Mouse (Mus musculus): ENCODE measurements at regions not wholly inside any gene's neighbourhood (a gene's known extent, or its start where the extent isn't known, plus 50 kb on each side); places are given as distances from the start of the nearest gene placed in this dataset.

GRCm38 (mm10) chr13:110541288-110542148, 146.7 kb downstream of the Plk2 start:
- ATAC-seq (ENCODE audit: low FRiP score) (no peak), DNase-seq (ENCODE audit: low spot score) (no peak)
- TF ChIP-seq CTCF (IDR thresholded peaks at IDR 0.05) = no peak
- Histone ChIP-seq H3K36me3 (ENCODE audit: insufficient read depth, low read length) (no peaks in the 10 kb centered on the region), H3K9ac (replicated peaks; ENCODE audit: low read length, poor library complexity, severe bottlenecking) (no peak overlapping the region), H3K4me2 (ENCODE audit: low read depth, low read length, poor library complexity, severe bottlenecking) (no peak overlapping the region), H3K9me3 (ENCODE audit: low read length) (no peaks in the 10 kb centered on the region), H3K27me3 (ENCODE audit: insufficient read depth, low read length) (no peaks in the 10 kb centered on the region), H3K4me1 (ENCODE audit: insufficient read depth, low read length) (no peaks in the 10 kb centered on the region; the same call in 1 of the 2 replicates), H3K27ac (ENCODE audit: low read depth, low read length) (no peak overlapping the region), H3K4me3 (ENCODE audit: low read depth, low read length) (no peak overlapping the region)
- 69% methylated on average over 5 of the region's 5 CpGs for WGBS

GRCm38 (mm10) chr13:110542303-110543065, 147.6 kb downstream of the Plk2 start:
- DNase-seq (ENCODE audit: low spot score) (no peak), ATAC-seq (ENCODE audit: low FRiP score) (no peak)
- Histone ChIP-seq H3K4me2 (ENCODE audit: low read depth, low read length, poor library complexity, severe bottlenecking) (no peak overlapping the region), H3K4me3 (ENCODE audit: low read depth, low read length) (no peak overlapping the region), H3K9ac (replicated peaks; ENCODE audit: low read length, poor library complexity, severe bottlenecking) (no peak overlapping the region), H3K9me3 (ENCODE audit: low read length) (no peaks in the 10 kb centered on the region), H3K36me3 (ENCODE audit: insufficient read depth, low read length) (no peaks in the 10 kb centered on the region), H3K4me1 (ENCODE audit: insufficient read depth, low read length) (no peaks in the 10 kb centered on the region; the same call in 1 of the 2 replicates), H3K27me3 (ENCODE audit: insufficient read depth, low read length) (no peaks in the 10 kb centered on the region), H3K27ac (ENCODE audit: low read depth, low read length) (no peak overlapping the region)
- WGBS = 88% methylated on average over 5 of the region's 5 CpGs
- TF ChIP-seq CTCF (IDR thresholded peaks at IDR 0.05) = no peak

DNA sequence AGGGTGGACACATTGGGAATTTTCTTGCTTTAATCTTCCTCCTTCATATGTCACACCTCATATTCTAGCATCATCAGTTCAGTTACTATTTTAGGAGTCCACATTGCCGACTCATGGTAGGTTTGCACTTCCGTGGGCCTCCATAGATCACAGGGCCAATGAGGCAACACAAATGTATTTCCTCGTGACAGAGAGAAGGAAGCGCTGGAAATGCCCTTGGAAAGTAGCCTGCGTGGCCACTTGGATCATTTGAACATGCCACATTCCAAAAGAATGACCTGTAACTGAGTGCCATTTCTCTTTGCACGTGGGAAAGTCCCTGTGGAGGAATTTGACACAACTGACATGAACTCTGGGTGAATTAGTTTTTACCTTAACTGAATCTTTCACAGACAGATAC, 150.6 kb downstream of the Plk2 start:
- Histone ChIP-seq H3K36me3 (ENCODE audit: insufficient read depth, low read length) (no peaks in the 10 kb centered on the region), H3K4me3 (ENCODE audit: low read depth, low read length) (no peak overlapping the region), H3K9ac (replicated peaks; ENCODE audit: low read length, poor library complexity, severe bottlenecking) (no peak overlapping the region), H3K27ac (ENCODE audit: low read depth, low read length) (no peak overlapping the region), H3K27me3 (ENCODE audit: insufficient read depth, low read length) (no peaks in the 10 kb centered on the region), H3K9me3 (ENCODE audit: low read length) (no peaks in the 10 kb centered on the region), H3K4me2 (ENCODE audit: low read depth, low read length, poor library complexity, severe bottlenecking) (no peak overlapping the region), H3K4me1 (ENCODE audit: insufficient read depth, low read length) (no peaks in the 10 kb centered on the region; the same call in 1 of the 2 replicates)
- no peak for ATAC-seq (ENCODE audit: low FRiP score)
- TF ChIP-seq CTCF (IDR thresholded peaks at IDR 0.05) = no peak
- WGBS = 81% methylated on average over 6 of the region's 6 CpGs
- no peak for DNase-seq (ENCODE audit: low spot score)

DNA sequence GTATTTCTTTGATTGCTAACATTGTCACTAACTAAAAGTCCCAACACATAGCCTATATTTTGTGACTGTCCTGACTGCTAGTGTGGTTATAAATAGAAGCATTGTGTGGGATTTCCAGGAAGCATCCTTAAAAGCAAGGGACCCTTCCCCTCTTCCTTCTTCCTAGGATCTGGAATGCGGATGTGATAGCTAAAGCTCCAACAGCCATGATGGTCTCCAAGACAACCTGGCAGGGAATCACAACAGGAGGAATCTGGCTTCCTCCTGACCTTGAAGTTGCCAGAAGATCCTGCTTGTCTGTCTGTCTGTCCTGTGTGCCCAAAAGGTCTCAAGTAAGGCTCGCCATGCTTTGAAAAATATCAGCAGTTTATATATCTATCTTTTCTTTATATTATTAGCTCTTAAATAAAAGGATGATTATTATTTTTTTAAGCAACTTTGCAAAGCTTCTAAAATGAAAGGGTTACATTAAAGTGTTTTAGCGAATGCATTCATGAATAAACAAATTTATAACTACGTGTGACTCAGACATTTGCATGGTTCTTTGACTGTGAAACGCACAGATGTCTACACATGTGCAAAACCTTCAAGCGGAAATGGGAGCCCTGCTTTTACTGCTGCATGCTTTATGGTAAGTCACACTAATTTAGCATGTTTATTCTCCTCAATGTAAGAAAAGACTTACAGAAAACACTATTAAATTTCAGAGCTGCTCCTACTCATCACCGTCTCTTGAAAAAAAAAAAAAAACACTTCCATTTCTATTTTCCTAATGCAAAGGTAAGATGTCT, 160.9 kb downstream of the Plk2 start:
- DNase-seq (ENCODE audit: low spot score) = no peak
- Histone ChIP-seq H3K4me1 (ENCODE audit: insufficient read depth, low read length) (no peaks in the 10 kb centered on the region; the same call in 1 of the 2 replicates), H3K36me3 (ENCODE audit: insufficient read depth, low read length) (no peaks in the 10 kb centered on the region), H3K9me3 (ENCODE audit: low read length) (no peaks in the 10 kb centered on the region), H3K27me3 (ENCODE audit: insufficient read depth, low read length) (no peaks in the 10 kb centered on the region), H3K27ac (ENCODE audit: low read depth, low read length) (no peak overlapping the region), H3K9ac (replicated peaks; ENCODE audit: low read length, poor library complexity, severe bottlenecking) (no peak overlapping the region), H3K4me3 (ENCODE audit: low read depth, low read length) (no peak overlapping the region), H3K4me2 (ENCODE audit: low read depth, low read length, poor library complexity, severe bottlenecking) (no peak overlapping the region)
- TF ChIP-seq CTCF (IDR thresholded peaks at IDR 0.05) = no peak
- ATAC-seq (ENCODE audit: low FRiP score) = no peak
- 75% methylated on average over 7 of the region's 7 CpGs for WGBS

- TF ChIP-seq CTCF (IDR thresholded peaks at IDR 0.05) = no peak
- ATAC-seq (ENCODE audit: low FRiP score) (no peak), DNase-seq (ENCODE audit: low spot score) (no peak)
- H3K4me3 ChIP-seq (ENCODE audit: low read depth, low read length) = no peak overlapping the region
- H3K9me3 ChIP-seq (ENCODE audit: low read length) = no peaks in the 10 kb centered on the region
- H3K9ac ChIP-seq (replicated peaks; ENCODE audit: low read length, poor library complexity, severe bottlenecking) = no peak overlapping the region
- H3K27me3 ChIP-seq (ENCODE audit: insufficient read depth, low read length) = no peaks in the 10 kb centered on the region
- H3K36me3 ChIP-seq (ENCODE audit: insufficient read depth, low read length) = no peaks in the 10 kb centered on the region
- H3K4me2 ChIP-seq (ENCODE audit: low read depth, low read length, poor library complexity, severe bottlenecking) = no peak overlapping the region
- H3K4me1 ChIP-seq (ENCODE audit: insufficient read depth, low read length) = no peaks in the 10 kb centered on the region; the same call in 1 of the 2 replicates
- H3K27ac ChIP-seq (ENCODE audit: low read depth, low read length) = no peak overlapping the region
- 73% methylated on average over 9 of the region's 9 CpGs for WGBS
Measured at GRCm38 (mm10) chr13:110556355-110557095, 161.7 kb downstream of the Plk2 start.
